Mouse (Mus musculus): ENCODE results near the gene Tesk2.
A peak's percentile ranks its signal among the peaks of the same experiment; 100 is the strongest.
"Not testable (repeated sequence)": the region's sequence is repeated elsewhere in the genome, so short reads cannot be mapped to it uniquely, and the experiment has no call there.

Gene Tesk2

DNA sequence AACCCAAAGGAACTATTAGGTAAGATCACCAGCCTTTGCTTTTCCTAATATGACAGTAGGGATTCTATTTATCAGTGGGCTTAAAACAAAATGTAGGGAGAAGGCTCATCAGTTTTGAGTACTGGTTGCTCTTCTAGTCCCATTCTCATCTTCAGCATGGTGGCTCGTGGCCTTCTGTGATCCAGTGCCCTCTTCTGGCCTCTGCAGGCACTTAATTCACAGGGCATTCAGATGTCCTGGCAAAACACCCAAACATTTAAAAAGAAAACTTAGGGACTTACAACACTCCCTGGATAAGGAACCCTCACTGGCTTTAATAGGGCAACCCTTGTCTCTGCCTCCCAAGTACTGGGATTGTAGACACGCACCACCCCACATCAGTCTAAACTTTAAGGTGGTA, 73.5 kb downstream of the Tesk2 start:
- no peak for DNase-seq

DNA sequence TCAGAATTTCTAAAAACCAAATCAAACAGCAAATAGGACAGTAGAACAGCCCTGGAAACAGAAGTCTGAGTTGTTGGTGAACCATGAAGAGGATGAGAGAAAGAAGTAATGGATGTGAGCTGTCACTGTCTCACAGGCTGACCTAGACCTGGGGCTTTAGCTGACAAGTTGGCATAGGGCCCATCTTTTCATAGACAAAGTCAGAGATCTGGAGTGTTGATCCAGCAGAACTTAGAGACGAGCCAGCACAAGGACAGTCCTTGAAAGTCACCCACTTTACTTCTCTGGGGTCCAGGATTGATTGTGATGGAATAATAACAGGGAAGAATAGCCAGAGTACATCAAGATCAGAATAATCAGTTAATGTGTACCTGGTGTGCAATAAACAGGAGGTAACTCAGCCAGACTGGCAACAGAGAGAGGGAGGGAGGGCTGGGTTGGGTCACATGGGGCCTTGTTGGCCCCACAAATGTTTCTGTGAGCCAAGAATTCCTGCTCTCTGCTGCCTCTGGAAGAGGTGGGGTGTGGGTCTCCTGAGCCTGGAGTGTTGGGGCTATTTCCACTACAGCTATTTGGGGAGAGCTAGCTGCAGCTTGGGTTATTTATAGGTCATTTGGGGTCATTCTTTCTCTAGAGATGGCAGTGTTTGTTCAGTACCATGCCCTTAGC, 75.8 kb downstream of the Tesk2 start:
- DNase-seq, result no peak

GRCm38 (mm10) chr4:116799901-116800300, 79.2 kb downstream of the Tesk2 start:
- no peak for DNase-seq

- peak; percentile 90 to 91 for DNase-seq
Observed at GRCm38 (mm10) chr4:116807197-116808129, 86.7 kb downstream of the Tesk2 start, which contains the start of the genes Toe1 and Mutyh. Gene Toe1, minus strand, starts transcription at chr4:116807640. Gene Mutyh, plus strand, starts transcription at chr4:116807723.

DNA sequence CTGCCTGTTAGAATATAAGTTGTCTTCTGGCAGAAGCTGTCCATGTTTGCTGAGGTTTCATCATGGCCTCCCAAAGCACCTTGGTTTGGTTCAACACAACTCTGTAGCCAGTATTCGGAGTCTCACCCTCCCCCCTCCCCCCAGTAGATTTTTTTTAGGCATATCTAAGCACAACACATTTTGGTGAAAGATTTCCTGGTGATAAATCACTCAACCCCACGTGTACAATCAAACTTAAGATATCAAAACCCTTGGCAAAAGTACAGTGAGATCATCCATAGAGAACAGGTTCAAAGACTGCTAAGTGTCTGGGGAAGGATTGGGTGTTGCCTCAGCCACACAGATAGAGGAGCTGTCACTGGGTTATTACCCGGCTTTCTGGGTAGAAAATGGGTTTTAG, 90.3 kb downstream of the Tesk2 start:
- DNase-seq, result no peak

DNA sequence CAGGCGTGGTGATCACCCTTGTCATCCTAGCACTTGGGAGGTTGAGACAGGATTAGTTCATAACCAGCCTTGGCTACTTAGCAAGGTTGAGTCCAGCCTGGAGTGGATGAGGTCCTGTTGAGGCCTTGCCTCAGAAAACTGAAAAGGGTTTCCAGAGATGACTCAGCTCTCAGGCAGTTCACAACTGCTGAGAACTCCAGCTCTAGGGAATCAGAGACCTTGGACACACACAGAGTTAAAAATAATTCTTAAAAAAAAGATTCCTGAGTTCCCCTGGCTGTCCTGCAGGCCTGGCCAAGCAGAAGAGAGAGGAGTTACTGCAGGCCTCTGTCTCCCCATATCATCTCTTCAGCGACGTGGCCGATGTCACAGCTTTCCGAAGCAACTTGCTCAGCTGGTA, 94.5 kb downstream of the Tesk2 start:
- no peak for DNase-seq

DNA sequence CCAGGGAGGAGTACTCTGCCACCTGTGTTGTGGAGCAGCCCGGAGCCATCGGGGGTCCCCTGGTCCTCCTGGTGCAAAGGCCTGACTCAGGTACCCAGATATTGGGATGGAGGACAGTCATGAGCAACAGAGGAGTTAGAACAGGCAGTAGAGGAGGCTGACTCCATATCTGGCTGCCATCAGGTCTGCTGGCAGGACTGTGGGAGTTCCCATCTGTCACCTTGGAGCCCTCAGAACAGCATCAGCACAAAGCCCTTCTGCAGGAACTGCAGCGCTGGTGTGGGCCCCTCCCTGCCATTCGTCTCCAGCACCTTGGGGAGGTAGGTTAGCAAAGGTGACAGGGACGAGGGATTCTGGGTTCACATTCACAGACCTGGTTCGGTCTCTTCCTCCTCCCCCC, 96.7 kb downstream of the Tesk2 start:
- DNase-seq, result no peak

DNA sequence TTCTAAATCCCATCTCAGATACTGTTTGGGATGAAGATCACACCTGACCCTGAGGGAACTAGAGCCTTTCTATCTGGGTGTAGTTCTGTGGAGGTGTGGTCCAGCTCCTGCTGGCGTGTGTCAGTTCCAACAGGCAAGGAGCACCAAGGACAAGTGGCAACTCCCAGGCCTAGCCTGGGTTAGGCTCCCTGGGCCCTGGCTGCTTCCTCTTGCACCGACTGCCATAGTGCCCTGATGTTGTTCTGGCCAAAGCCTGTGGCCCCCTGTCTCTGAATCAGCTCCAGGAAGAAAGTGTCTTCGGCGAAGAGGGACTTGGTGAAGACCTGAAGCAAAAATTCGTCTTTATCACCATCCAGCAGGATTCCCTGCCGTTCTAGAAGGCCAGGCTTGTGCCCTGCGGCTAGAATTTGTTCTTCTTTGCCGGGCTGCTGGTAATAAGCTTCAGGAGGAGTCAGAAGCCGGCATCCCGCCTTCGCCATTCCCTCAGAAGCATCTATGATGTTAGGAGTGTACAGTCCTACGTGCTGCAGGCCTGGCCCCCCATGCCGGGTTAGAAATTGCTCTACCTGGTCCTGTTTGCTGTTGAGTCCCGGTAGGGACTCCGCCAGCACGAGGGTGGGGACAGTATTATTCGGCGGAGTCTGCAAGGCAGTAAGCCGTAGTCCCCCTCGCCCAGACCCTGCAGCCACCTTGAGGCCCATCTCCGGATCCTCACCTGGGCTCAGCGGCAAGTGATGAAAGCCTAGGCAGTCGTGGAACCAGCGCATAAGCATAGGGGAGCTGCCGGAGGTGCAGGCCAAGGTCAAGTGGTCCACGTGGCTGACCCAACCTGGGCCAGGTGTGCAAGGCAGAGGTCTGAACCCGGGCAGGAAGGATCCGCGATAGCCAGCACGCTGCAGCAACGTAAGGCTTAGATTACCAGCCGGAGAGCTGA, 99.5 kb downstream of the Tesk2 start:
- DNase-seq, result no peak

GRCm38 (mm10) chr4:116820902-116821693, 100.3 kb downstream of the Tesk2 start:
- peak; percentile 14 to 55 for DNase-seq

DNA sequence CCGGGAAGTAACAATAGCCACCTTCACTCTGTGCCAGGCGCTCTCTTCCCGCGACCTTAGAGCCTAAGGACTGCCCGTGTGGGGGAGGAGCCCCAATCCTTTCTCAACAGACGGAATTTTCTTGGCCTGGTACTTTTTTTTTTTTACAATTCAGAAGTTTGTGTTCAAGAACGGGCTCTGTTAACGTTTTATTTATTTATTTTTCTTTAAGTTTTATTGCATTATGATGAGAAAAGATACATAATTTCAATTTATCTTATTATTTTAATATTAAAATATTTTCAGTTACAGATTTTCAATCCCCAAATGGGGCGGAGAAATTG, 100.9 kb downstream of the Tesk2 start, which contains the start of gene Hpdl:
Hpdl (minus strand) TSS at position 14 of the 323 bp plus-strand sequence.
- no peak for DNase-seq

GRCm38 (mm10) chr4:116824541-116825004, 103.8 kb downstream of the Tesk2 start:
- peak; percentile 46 to 63 for DNase-seq

DNA sequence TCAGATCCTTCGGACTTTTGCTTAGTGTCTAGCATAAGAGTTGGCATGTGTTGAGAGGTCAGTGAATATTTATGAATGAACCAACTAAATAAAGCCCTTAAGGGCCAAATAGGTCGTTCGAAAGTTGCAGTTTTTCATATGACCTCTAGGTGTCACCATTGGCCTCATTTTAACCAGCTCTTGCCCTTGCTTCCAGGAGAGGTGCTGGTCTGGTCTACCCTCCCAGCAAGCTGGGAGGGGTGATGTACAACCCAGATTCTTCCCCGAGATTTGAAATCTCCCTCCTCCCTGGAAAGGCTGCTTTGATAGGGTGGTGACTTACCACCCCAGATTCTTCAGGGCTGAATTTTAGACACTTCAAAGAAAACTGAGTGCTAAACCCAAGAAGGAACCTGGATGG, 107.1 kb downstream of the Tesk2 start:
- no peak for DNase-seq

DNA sequence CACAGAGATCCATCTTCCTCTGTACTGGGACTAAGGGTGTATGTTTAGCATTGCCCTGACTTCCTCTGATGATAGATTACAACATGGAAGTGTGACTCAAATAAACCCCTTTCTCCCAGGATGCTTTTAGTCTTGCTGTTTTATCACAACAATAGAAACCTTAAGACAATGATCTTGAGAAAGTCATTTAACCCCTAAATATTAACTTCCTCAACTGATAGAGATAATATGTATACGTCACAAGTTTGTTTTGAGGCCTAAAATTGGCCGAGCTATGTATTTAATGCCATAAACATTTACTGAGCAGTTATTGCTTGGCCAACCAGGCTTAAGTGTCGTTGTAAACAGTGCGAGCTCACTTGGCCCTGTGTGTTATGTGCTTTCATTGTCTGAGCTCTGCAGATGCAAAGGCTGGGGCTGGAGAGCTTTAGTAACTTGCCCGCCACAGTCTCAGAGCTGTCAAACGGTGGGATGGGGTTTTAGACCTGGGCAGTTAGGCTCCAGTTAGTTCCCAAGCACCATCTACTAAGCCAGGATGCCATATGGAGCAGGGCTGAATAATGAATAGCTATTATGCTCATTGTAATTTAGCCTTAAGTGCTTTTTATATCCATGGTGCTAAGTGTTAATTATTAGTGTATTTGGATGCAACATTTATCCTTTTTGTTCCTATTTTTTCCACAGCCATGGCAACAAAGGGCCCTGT, 108.8 kb downstream of the Tesk2 start:
- DNase-seq, result no peak

DNA sequence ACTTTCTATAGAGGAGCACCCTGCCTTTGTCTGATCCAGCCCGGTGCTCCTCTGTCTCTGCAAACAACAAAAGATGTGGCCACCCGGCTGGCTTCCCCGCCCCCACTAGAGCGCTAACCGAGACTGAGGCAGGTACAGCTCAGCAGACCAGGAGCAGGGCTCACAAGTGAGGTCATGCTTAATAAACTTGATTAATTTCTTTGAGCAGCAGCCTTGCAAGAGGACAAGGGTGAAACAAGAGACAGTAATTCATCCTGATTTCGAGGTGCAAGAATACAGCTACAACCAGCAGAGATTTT, 109.3 kb downstream of the Tesk2 start:
- DNase-seq, result no peak

GRCm38 (mm10) chr4:116838999-116839398, 118.3 kb downstream of the Tesk2 start:
- no peak for DNase-seq

GRCm38 (mm10) chr4:116840096-116840495, 119.3 kb downstream of the Tesk2 start:
- not testable (repeated sequence) for DNase-seq

GRCm38 (mm10) chr4:116840841-116841240, 120.1 kb downstream of the Tesk2 start:
- DNase-seq, result no peak

- DNase-seq, result no peak
Observed at GRCm38 (mm10) chr4:116844324-116844723, 123.6 kb downstream of the Tesk2 start.

GRCm38 (mm10) chr4:116849901-116850300, 129.2 kb downstream of the Tesk2 start:
- DNase-seq, result no peak

DNA sequence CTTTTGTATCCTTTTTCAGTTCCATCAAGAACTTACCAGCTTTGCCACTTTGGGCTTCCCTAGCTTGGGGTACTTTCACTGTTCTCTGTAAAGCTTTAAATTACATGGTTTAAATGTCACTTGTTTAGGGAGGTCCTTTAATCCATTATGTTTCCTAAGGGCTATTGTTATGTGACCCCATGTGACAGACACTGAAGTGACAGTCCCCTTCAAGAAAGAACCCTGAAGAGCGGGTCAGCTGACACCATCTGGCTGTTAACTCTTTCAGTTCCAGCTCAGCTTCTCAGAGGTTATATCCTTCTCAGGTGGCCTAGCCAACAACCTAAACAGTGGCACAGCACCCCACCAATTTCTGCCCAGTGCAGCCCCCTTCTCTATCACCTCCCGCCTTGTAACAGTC, 133.5 kb downstream of the Tesk2 start:
- no peak for DNase-seq

All from spleen, adult 18-20 months (tissue).